Mouse (Mus musculus): ENCODE results near the gene BC030867.

DNA sequence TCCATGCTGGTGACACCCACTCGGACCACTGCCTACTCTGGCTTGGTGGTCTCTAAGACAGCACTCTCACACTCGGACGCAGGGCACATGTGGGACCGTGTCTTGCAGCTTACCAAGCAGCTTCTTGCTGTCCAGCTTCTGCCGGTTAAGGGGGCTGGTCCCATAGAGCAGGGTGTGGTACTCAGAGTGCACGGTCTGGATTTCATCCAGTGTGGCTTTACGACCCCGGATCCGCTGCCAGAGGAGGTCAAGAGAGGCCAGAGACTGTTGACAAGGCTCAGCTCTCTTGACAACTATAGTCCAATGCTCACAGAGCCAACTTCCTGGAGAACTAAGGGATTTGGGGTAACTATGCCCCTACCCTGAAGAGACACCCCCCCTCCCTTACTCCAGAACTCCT lies 48.8 kb upstream of the BC030867 start:
- TF ChIP-seq CTCF (IDR thresholded peaks at IDR 0.05; ENCODE audit: extremely low read depth, insufficient read depth, insufficient read length, insufficient replicate concordance) (no peak), POLR2A (IDR thresholded peaks at IDR 0.05; ENCODE audit: low read depth, low read length) (no peak)
